Mouse (Mus musculus): ENCODE data around the gene Gm29776. TPM values are rescaled to one million over a fixed set of nuclear protein-coding genes. Genes with fewer than 3 reads are reported as not detected.

Gene Gm29776
- polyA plus RNA-seq (2015; fragmentation: Nextera tagmentation; extraction: Ambion mirVana): 0.15 and 0.29 TPM in 2 replicates

GRCm38 (mm10) chr14:54698733-54699132 is at the start of gene Gm29776:
TSS of gene Gm29776 (minus strand) at chr14:54698833.
- Histone ChIP-seq H3K27ac (ENCODE audit: low read length) (no peak within 1 kb of the TSS), H3K9ac (ENCODE audit: low read depth, low read length) (no peak within 1 kb of the TSS), H3K4me3 (ENCODE audit: low read depth, low read length) (no peak within 1 kb of the TSS), H3K27me3 (ENCODE audit: control insufficient read depth, insufficient read depth, low read depth, low read length) (no peaks in the 10 kb centered on the region), H3K4me1 (ENCODE audit: control insufficient read depth, insufficient read depth, low read length) (no peaks in the 10 kb centered on the region), H3K9me3 (replicated peaks; ENCODE audit: control insufficient read depth, low read length, poor library complexity, severe bottlenecking) (no peaks in the 10 kb centered on the region), H3K4me2 (ENCODE audit: low read length) (no peak within 1 kb of the TSS), H3K36me3 (ENCODE audit: control insufficient read depth, insufficient read depth, low read length) (0 out of 2 replicates have a peak, but pooled peaks cover 4% of the 10 kb centered on the region)
- no peak for ATAC-seq
- WGBS: 70% methylated on average over 4 of the region's 4 CpGs

GRCm38 (mm10) chr14:54746038-54746437 is 47.4 kb upstream of the Gm29776 start:
- Histone ChIP-seq H3K4me3 (ENCODE audit: low read depth, low read length) (no peak overlapping the region), H3K9ac (ENCODE audit: low read depth, low read length) (no peak overlapping the region), H3K9me3 (replicated peaks; ENCODE audit: control insufficient read depth, low read length, poor library complexity, severe bottlenecking) (no peaks in the 10 kb centered on the region), H3K4me1 (ENCODE audit: control insufficient read depth, insufficient read depth, low read length) (no peaks in the 10 kb centered on the region), H3K27me3 (ENCODE audit: control insufficient read depth, insufficient read depth, low read depth, low read length) (no peaks in the 10 kb centered on the region), H3K4me2 (ENCODE audit: low read length) (no peak overlapping the region), H3K36me3 (ENCODE audit: control insufficient read depth, insufficient read depth, low read length) (no peaks in the 10 kb centered on the region), H3K27ac (ENCODE audit: low read length) (no peak overlapping the region)
- ATAC-seq: no peak
- whole genome bisulfite sequencing: 94% methylated on average over 9 of the region's 9 CpGs

GRCm38 (mm10) chr14:54744473-54744872 is 45.8 kb upstream of the Gm29776 start:
- H3K9ac ChIP-seq (ENCODE audit: low read depth, low read length): no peak overlapping the region
- no peak for ATAC-seq
- WGBS: 76% methylated on average over 8 of the region's 8 CpGs
- no peak overlapping the region for H3K27ac ChIP-seq (ENCODE audit: low read length)
- no peak overlapping the region for H3K4me2 ChIP-seq (ENCODE audit: low read length)
- H3K4me3 ChIP-seq (ENCODE audit: low read depth, low read length): no peak overlapping the region
- H3K4me1 ChIP-seq (ENCODE audit: control insufficient read depth, insufficient read depth, low read length): no peaks in the 10 kb centered on the region
- no peaks in the 10 kb centered on the region for H3K27me3 ChIP-seq (ENCODE audit: control insufficient read depth, insufficient read depth, low read depth, low read length)
- no peaks in the 10 kb centered on the region for H3K36me3 ChIP-seq (ENCODE audit: control insufficient read depth, insufficient read depth, low read length)
- no peaks in the 10 kb centered on the region for H3K9me3 ChIP-seq (replicated peaks; ENCODE audit: control insufficient read depth, low read length, poor library complexity, severe bottlenecking)

GRCm38 (mm10) chr14:54742375-54742774 is 43.7 kb upstream of the Gm29776 start:
- H3K4me2 ChIP-seq (ENCODE audit: low read length): no peak overlapping the region
- no peak overlapping the region for H3K27ac ChIP-seq (ENCODE audit: low read length)
- H3K4me1 ChIP-seq (ENCODE audit: control insufficient read depth, insufficient read depth, low read length): peaks cover 3% of the 10 kb centered on the region
- no peaks in the 10 kb centered on the region for H3K9me3 ChIP-seq (replicated peaks; ENCODE audit: control insufficient read depth, low read length, poor library complexity, severe bottlenecking)
- H3K27me3 ChIP-seq (ENCODE audit: control insufficient read depth, insufficient read depth, low read depth, low read length): no peaks in the 10 kb centered on the region
- no peaks in the 10 kb centered on the region for H3K36me3 ChIP-seq (ENCODE audit: control insufficient read depth, insufficient read depth, low read length)
- no peak overlapping the region for H3K9ac ChIP-seq (ENCODE audit: low read depth, low read length)
- no peak for ATAC-seq
- 68% methylated on average over 2 of the region's 2 CpGs for WGBS
- H3K4me3 ChIP-seq (ENCODE audit: low read depth, low read length): no peak overlapping the region

GRCm38 (mm10) chr14:54741721-54742120 is 43.1 kb upstream of the Gm29776 start:
- peaks cover 7% of the 10 kb centered on the region for H3K4me1 ChIP-seq (ENCODE audit: control insufficient read depth, insufficient read depth, low read length)
- no peak overlapping the region for H3K27ac ChIP-seq (ENCODE audit: low read length)
- no peak overlapping the region for H3K9ac ChIP-seq (ENCODE audit: low read depth, low read length)
- H3K27me3 ChIP-seq (ENCODE audit: control insufficient read depth, insufficient read depth, low read depth, low read length): no peaks in the 10 kb centered on the region
- H3K4me3 ChIP-seq (ENCODE audit: low read depth, low read length): no peak overlapping the region
- H3K9me3 ChIP-seq (replicated peaks; ENCODE audit: control insufficient read depth, low read length, poor library complexity, severe bottlenecking): no peaks in the 10 kb centered on the region
- WGBS: 82% methylated on average over 6 of the region's 6 CpGs
- no peak overlapping the region for H3K4me2 ChIP-seq (ENCODE audit: low read length)
- no peak for ATAC-seq
- H3K36me3 ChIP-seq (ENCODE audit: control insufficient read depth, insufficient read depth, low read length): no peaks in the 10 kb centered on the region

- Histone ChIP-seq H3K4me2 (ENCODE audit: low read length) (no peak overlapping the region), H3K4me1 (ENCODE audit: control insufficient read depth, insufficient read depth, low read length) (peaks cover 7% of the 10 kb centered on the region), H3K27me3 (ENCODE audit: control insufficient read depth, insufficient read depth, low read depth, low read length) (no peaks in the 10 kb centered on the region), H3K9me3 (replicated peaks; ENCODE audit: control insufficient read depth, low read length, poor library complexity, severe bottlenecking) (no peaks in the 10 kb centered on the region), H3K36me3 (ENCODE audit: control insufficient read depth, insufficient read depth, low read length) (no peaks in the 10 kb centered on the region), H3K27ac (ENCODE audit: low read length) (no peak overlapping the region), H3K9ac (ENCODE audit: low read depth, low read length) (no peak overlapping the region), H3K4me3 (ENCODE audit: low read depth, low read length) (no peak overlapping the region)
- no peak; the same call in 1 of the 2 replicates for ATAC-seq
- 34% methylated on average over 10 of the region's 10 CpGs for WGBS
Observed at GRCm38 (mm10) chr14:54737634-54738033, 39.0 kb upstream of the Gm29776 start.

- WGBS: 36% methylated on average over 14 of the region's 14 CpGs
- peak; percentile 86 for ATAC-seq
- Histone ChIP-seq H3K4me2 (ENCODE audit: low read length) (no peak overlapping the region), H3K27me3 (ENCODE audit: control insufficient read depth, insufficient read depth, low read depth, low read length) (no peaks in the 10 kb centered on the region), H3K4me1 (ENCODE audit: control insufficient read depth, insufficient read depth, low read length) (peaks cover 7% of the 10 kb centered on the region), H3K9ac (ENCODE audit: low read depth, low read length) (no peak overlapping the region), H3K4me3 (ENCODE audit: low read depth, low read length) (no peak overlapping the region), H3K27ac (ENCODE audit: low read length) (no peak overlapping the region; the same call in 1 of the 2 replicates), H3K9me3 (replicated peaks; ENCODE audit: control insufficient read depth, low read length, poor library complexity, severe bottlenecking) (no peaks in the 10 kb centered on the region), H3K36me3 (ENCODE audit: control insufficient read depth, insufficient read depth, low read length) (no peaks in the 10 kb centered on the region)
Observed at GRCm38 (mm10) chr14:54736555-54737552, 38.2 kb upstream of the Gm29776 start.

GRCm38 (mm10) chr14:54735221-54735620 is 36.6 kb upstream of the Gm29776 start:
- WGBS: 84% methylated on average over 4 of the region's 4 CpGs

GRCm38 (mm10) chr14:54734004-54734403 is 35.4 kb upstream of the Gm29776 start:
- 74% methylated on average over 4 of the region's 4 CpGs for WGBS
- Histone ChIP-seq H3K36me3 (ENCODE audit: control insufficient read depth, insufficient read depth, low read length) (no peaks in the 10 kb centered on the region), H3K9me3 (replicated peaks; ENCODE audit: control insufficient read depth, low read length, poor library complexity, severe bottlenecking) (no peaks in the 10 kb centered on the region), H3K4me1 (ENCODE audit: control insufficient read depth, insufficient read depth, low read length) (peaks cover 7% of the 10 kb centered on the region), H3K27ac (ENCODE audit: low read length) (no peak overlapping the region), H3K4me2 (ENCODE audit: low read length) (no peak overlapping the region), H3K4me3 (ENCODE audit: low read depth, low read length) (no peak overlapping the region), H3K27me3 (ENCODE audit: control insufficient read depth, insufficient read depth, low read depth, low read length) (no peaks in the 10 kb centered on the region), H3K9ac (ENCODE audit: low read depth, low read length) (no peak overlapping the region)
- ATAC-seq: no peak

More at GRCm38 (mm10) chr14:54735221-54735620, 36.6 kb upstream of the Gm29776 start:
- Histone ChIP-seq H3K9me3 (replicated peaks; ENCODE audit: control insufficient read depth, low read length, poor library complexity, severe bottlenecking) (no peaks in the 10 kb centered on the region), H3K4me3 (ENCODE audit: low read depth, low read length) (no peak overlapping the region), H3K27me3 (ENCODE audit: control insufficient read depth, insufficient read depth, low read depth, low read length) (no peaks in the 10 kb centered on the region), H3K36me3 (ENCODE audit: control insufficient read depth, insufficient read depth, low read length) (no peaks in the 10 kb centered on the region), H3K4me2 (ENCODE audit: low read length) (no peak overlapping the region), H3K9ac (ENCODE audit: low read depth, low read length) (no peak overlapping the region), H3K27ac (ENCODE audit: low read length) (no peak overlapping the region), H3K4me1 (ENCODE audit: control insufficient read depth, insufficient read depth, low read length) (peaks cover 7% of the 10 kb centered on the region)
- ATAC-seq: no peak
